Mouse (Mus musculus): ENCODE results near the gene Gm10717. TPM values are rescaled to one million over a fixed set of nuclear protein-coding genes. Genes with fewer than 3 reads are reported as not detected.
"Not testable (repeated sequence)": the region's sequence is repeated elsewhere in the genome, so short reads cannot be mapped to it uniquely, and the experiment has no call there.

Gm10717 gene
- total and polyA plus RNA-seq, 3 experiments = 0.14 to 65.5 (median 1.4) TPM

DNA sequence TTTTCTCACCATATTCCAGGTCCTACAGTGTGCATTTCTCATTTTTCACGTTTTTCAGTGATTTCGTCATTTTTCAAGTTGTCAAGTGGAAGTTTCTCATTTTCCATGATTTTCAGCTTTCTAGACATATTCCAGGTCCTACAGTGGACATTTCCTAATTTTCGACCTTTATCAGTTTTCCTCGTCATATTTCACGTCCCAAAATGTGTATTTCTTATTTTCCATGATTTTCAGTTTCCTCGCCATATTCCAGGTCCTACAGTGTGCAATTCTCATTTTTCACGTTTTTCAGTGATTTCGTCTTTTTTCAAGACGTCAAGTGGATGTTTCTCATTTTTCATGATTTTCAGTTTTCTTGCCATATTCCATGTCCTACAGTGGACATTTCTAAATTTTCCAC, 2.0 kb downstream of the Gm10717 start:
- ATAC-seq (ENCODE audit: extremely low read depth, insufficient number of reproducible peaks, low FRiP score, poor library complexity, severe bottlenecking) = 0 out of 2 replicates have a peak, but pooled peaks have one; percentile 5
- not testable (repeated sequence) for H3K4me1 ChIP-seq (ENCODE audit: insufficient read depth, low read depth, low read length); H3K4me3 ChIP-seq (ENCODE audit: low read depth, low read length); H3K27me3 ChIP-seq (ENCODE audit: insufficient read depth, low read length); DNase-seq (ENCODE audit: low spot score); H3K9me3 ChIP-seq (replicated peaks); H3K36me3 ChIP-seq (replicated peaks)

DNA sequence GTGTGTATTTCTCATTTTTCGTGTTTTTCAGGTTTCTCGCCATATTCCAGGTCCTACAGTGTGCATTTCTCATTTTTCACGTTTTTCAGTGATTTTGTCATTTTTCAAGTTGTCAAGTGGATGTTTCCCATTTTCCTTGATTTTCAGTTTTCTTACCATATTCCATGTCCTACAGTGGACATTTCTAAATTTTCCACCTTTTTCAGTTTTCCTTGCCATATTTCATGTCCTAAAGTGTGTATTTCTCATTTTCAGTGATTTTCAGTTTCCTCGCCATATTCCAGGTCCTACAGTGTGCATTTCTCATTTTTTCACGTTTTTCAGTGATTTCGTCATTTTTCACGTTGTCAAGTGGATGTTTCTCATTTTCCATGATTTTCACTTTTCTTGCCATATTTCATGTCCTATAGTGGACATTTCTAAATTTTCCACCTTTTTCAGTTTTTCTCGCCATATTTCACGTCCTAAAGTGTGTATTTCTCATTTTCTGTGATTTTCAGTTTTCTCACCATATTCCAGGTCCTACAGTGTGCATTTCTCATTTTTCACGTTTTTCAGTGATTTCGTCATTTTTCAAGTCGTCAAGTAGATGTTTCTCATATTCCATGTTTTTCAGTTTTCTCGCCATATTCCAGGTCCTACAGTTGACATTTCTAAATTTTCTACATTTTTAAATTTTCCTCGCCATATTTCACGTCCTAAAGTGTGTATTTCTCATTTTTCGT, 4.2 kb downstream of the Gm10717 start:
- not testable (repeated sequence) for H3K27me3 ChIP-seq (ENCODE audit: insufficient read depth, low read length); H3K4me3 ChIP-seq (ENCODE audit: low read depth, low read length); DNase-seq (ENCODE audit: low spot score); ATAC-seq (ENCODE audit: extremely low read depth, insufficient number of reproducible peaks, low FRiP score, poor library complexity, severe bottlenecking); H3K4me1 ChIP-seq (ENCODE audit: insufficient read depth, low read depth, low read length); H3K36me3 ChIP-seq (replicated peaks); H3K9me3 ChIP-seq (replicated peaks)
- TF ChIP-seq TAL1 (conservative IDR thresholded peaks at IDR 0.05; ENCODE audit: low read depth, low read length) = 0 out of 2 replicates have a peak, but pooled peaks have one; percentile 4

DNA sequence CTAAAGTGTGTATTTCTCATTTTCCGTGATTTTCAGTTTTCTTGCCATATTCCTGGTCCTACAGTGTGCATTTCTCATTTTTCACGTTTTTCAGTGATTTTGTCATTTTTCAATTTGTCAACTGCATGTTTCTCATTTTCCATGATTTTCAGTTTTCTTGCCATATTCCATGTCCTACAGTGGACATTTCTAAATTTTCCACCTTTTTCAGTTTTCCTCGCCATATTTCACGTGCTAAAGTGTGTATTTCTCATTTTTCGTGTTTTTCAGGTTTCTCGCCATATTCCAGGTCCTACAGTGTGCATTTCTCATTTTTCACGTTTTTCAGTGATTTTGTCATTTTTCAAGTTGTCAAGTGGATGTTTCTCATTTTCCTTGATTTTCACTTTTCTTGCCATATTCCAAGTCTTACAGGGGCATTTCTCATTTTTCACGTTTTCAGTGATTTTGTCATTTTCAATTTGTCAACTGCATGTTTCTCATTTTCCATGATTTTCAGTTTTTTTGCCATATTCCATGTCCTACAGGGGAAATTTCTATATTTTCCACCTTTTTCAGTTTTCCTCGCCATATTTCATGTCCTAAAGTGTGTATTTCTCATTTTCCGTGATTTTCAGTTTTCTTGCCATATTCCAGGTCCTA, 5.6 kb downstream of the Gm10717 start:
- H3K36me3 ChIP-seq (replicated peaks); ATAC-seq (ENCODE audit: extremely low read depth, insufficient number of reproducible peaks, low FRiP score, poor library complexity, severe bottlenecking); H3K27me3 ChIP-seq (ENCODE audit: insufficient read depth, low read length); H3K4me1 ChIP-seq (ENCODE audit: insufficient read depth, low read depth, low read length); H3K9me3 ChIP-seq (replicated peaks); H3K4me3 ChIP-seq (ENCODE audit: low read depth, low read length); DNase-seq (ENCODE audit: low spot score): not testable (repeated sequence)

DNA sequence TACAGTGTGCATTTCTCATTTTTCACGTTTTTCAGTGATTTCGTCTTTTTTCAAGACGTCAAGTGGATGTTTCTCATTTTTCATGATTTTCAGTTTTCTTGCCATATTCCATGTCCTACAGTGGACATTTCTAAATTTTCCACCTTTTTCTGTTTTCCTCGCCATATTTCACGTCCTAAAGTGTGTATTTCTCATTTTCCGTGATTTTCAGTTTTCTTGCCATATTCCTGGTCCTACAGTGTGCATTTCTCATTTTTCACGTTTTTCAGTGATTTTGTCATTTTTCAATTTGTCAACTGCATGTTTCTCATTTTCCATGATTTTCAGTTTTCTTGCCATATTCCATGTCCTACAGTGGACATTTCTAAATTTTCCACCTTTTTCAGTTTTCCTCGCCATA, 9.1 kb downstream of the Gm10717 start, which contains the start of gene Gm17535:
TSS of gene Gm17535 (plus strand) at position 301 of the 400 bp plus-strand sequence.
- not testable (repeated sequence) for H3K36me3 ChIP-seq (replicated peaks); H3K27me3 ChIP-seq (ENCODE audit: insufficient read depth, low read length); H3K9me3 ChIP-seq (replicated peaks); H3K4me1 ChIP-seq (ENCODE audit: insufficient read depth, low read depth, low read length); DNase-seq (ENCODE audit: low spot score); ATAC-seq (ENCODE audit: extremely low read depth, insufficient number of reproducible peaks, low FRiP score, poor library complexity, severe bottlenecking); H3K4me3 ChIP-seq (ENCODE audit: low read depth, low read length)

DNA sequence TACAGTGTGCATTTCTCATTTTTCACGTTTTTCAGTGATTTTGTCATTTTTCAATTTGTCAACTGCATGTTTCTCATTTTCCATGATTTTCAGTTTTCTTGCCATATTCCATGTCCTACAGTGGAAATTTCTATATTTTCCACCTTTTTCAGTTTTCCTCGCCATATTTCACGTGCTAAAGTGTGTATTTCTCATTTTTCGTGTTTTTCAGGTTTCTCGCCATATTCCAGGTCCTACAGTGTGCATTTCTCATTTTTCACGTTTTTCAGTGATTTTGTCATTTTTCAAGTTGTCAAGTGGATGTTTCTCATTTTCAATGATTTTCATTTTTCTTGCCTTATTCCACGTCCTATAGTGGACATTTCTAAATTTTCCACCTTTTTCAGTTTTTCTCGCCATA, 11.4 kb downstream of the Gm10717 start, which contains the start of gene Gm10715:
TSS of gene Gm10715 (plus strand) at position 301 of the 400 bp plus-strand sequence.
- H3K4me3 ChIP-seq (ENCODE audit: low read depth, low read length); H3K36me3 ChIP-seq (replicated peaks); H3K27me3 ChIP-seq (ENCODE audit: insufficient read depth, low read length); H3K9me3 ChIP-seq (replicated peaks); DNase-seq (ENCODE audit: low spot score); H3K4me1 ChIP-seq (ENCODE audit: insufficient read depth, low read depth, low read length); ATAC-seq (ENCODE audit: extremely low read depth, insufficient number of reproducible peaks, low FRiP score, poor library complexity, severe bottlenecking): not testable (repeated sequence)

DNA sequence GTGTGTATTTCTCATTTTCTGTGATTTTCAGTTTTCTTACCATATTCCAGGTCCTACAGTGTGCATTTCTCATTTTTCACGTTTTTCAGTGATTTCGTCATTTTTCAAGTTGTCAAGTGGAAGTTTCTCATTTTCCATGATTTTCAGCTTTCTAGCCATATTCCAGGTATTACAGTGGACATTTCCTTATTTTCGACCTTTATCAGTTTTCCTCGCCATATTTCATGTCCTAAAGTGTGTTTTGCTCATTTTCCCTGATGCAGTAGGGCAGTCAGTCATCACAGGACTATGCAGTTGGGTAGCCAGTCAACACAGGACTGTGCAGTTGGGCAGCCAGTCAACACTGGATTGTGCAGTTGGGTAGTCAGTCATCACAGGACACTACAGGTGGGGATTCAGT, 12.9 kb downstream of the Gm10717 start:
- DNase-seq (ENCODE audit: low spot score); H3K27me3 ChIP-seq (ENCODE audit: insufficient read depth, low read length); H3K4me1 ChIP-seq (ENCODE audit: insufficient read depth, low read depth, low read length); H3K36me3 ChIP-seq (replicated peaks); ATAC-seq (ENCODE audit: extremely low read depth, insufficient number of reproducible peaks, low FRiP score, poor library complexity, severe bottlenecking); H3K9me3 ChIP-seq (replicated peaks); H3K4me3 ChIP-seq (ENCODE audit: low read depth, low read length): not testable (repeated sequence)

Other genes starting within 250 kb of the Gm10717 start
- not detected in 2 replicates for gene Gm10722, start 24.5 kb upstream of the Gm10717 start, total RNA-seq (2014; fragmentation: Nextera tagmentation)
- gene Gm10722, start 24.5 kb upstream of the Gm10717 start, total RNA-seq (2017) = 8.1 and 13.8 TPM in 2 replicates
- gene Gm10722, start 24.5 kb upstream of the Gm10717 start, polyA plus RNA-seq (2012) = 0.09 TPM in 1 of 2 replicates, not detected in the other
- gene Gm11168, start 22.1 kb upstream of the Gm10717 start, total RNA-seq (2014; fragmentation: Nextera tagmentation) = 1.9 and 3.6 TPM in 2 replicates
- gene Gm11168, start 22.1 kb upstream of the Gm10717 start, total RNA-seq (2017) = 12.4 and 16.0 TPM in 2 replicates
- 0.12 TPM in 1 of 2 replicates, not detected in the other for gene Gm11168, start 22.1 kb upstream of the Gm10717 start, polyA plus RNA-seq (2012)
- not detected in 2 replicates for gene Gm10721, start 12.3 kb upstream of the Gm10717 start, total RNA-seq (2014; fragmentation: Nextera tagmentation)
- gene Gm10721, start 12.3 kb upstream of the Gm10717 start, total RNA-seq (2017) = 17.5 and 19.1 TPM in 2 replicates
- 0.11 TPM in 2 replicates for gene Gm10721, start 12.3 kb upstream of the Gm10717 start, polyA plus RNA-seq (2012)
- not detected in 2 replicates for gene Gm10720, start 9.8 kb upstream of the Gm10717 start, total RNA-seq (2014; fragmentation: Nextera tagmentation)
- gene Gm10720, start 9.8 kb upstream of the Gm10717 start, total RNA-seq (2017) = 5.0 and 7.5 TPM in 2 replicates
- gene Gm10720, start 9.8 kb upstream of the Gm10717 start, polyA plus RNA-seq (2012) = not detected in 2 replicates
- 3.2 TPM in 1 of 2 replicates, not detected in the other for gene Gm10719, start 8.0 kb upstream of the Gm10717 start, total RNA-seq (2014; fragmentation: Nextera tagmentation)
- 106 and 146 TPM in 2 replicates for gene Gm10719, start 8.0 kb upstream of the Gm10717 start, total RNA-seq (2017)
- gene Gm10719, start 8.0 kb upstream of the Gm10717 start, polyA plus RNA-seq (2012) = 0.38 and 1.0 TPM in 2 replicates
- not detected in 2 replicates for gene Gm10718, start 1.9 kb upstream of the Gm10717 start, total RNA-seq (2014; fragmentation: Nextera tagmentation)
- gene Gm10718, start 1.9 kb upstream of the Gm10717 start, total RNA-seq (2017) = 46.0 and 52.3 TPM in 2 replicates
- 1.3 and 2.6 TPM in 2 replicates for gene Gm10718, start 1.9 kb upstream of the Gm10717 start, polyA plus RNA-seq (2012)
- not detected in 2 replicates for gene Gm17535, start 9.2 kb downstream of the Gm10717 start, total RNA-seq (2014; fragmentation: Nextera tagmentation)
- 6.6 and 8.5 TPM in 2 replicates for gene Gm17535, start 9.2 kb downstream of the Gm10717 start, total RNA-seq (2017)
- gene Gm17535, start 9.2 kb downstream of the Gm10717 start, polyA plus RNA-seq (2012) = 0.09 TPM in 1 of 2 replicates, not detected in the other
- 1.2 TPM in 1 of 2 replicates, not detected in the other for gene Gm10715, start 11.5 kb downstream of the Gm10717 start, total RNA-seq (2014; fragmentation: Nextera tagmentation)
- 9.5 and 13.9 TPM in 2 replicates for gene Gm10715, start 11.5 kb downstream of the Gm10717 start, total RNA-seq (2017)
- not detected in 2 replicates for gene Gm10715, start 11.5 kb downstream of the Gm10717 start, polyA plus RNA-seq (2012)

All from G1E (cell line).